Mouse (Mus musculus) lung, postnatal 0 days (tissue): ENCODE results near the gene Oaf. TPM values are rescaled to one million over a fixed set of nuclear protein-coding genes. Genes with fewer than 3 reads are reported as not detected.
A peak's percentile ranks its signal among the peaks of the same experiment; 100 is the strongest.

ENCODE experiments used
- ATAC-seq: fragments of 200-750 bp; cut with Nextera tagmentation; 2 replicates; pipeline ENCODE4 v1.8.0; 2017; ENCODE audit warnings: moderate library complexity
- DNase-seq: peaks from one replicate; pipeline ENCODE4 v3.0.0-alpha.2; 2016; ENCODE audit warnings: low spot score
- H3K27ac ChIP-seq: fragments of 300-500 bp; sonication (generic); 2 replicates; pipeline ENCODE4 v1.5.1; 2014; ENCODE audit warnings: antibody characterized with exemption, mild to moderate bottlenecking, low read length, mixed read lengths
- H3K27me3 ChIP-seq: fragments of 300-500 bp; sonication (generic); replicated peaks from 2 replicates; pipeline ENCODE4 v1.6.1; 2014; ENCODE audit warnings: low read length, mixed read lengths; ENCODE audit not compliant: insufficient read depth
- H3K36me3 ChIP-seq: fragments of 300-500 bp; sonication (generic); 2 replicates; pipeline ENCODE4 v1.6.1; 2014; ENCODE audit warnings: low read length, mixed read lengths; ENCODE audit not compliant: insufficient read depth
- H3K4me1 ChIP-seq: fragments of 300-500 bp; sonication (generic); 2 replicates; pipeline ENCODE4 v1.6.1; 2014; ENCODE audit warnings: antibody characterized with exemption, low read depth, low read length, mixed read lengths; ENCODE audit not compliant: insufficient read depth
- H3K4me2 ChIP-seq: fragments of 300-500 bp; sonication (generic); replicated peaks from 2 replicates; pipeline ENCODE4 v1.6.1; 2014; ENCODE audit warnings: low read depth, mild to moderate bottlenecking, low read length, moderate library complexity, mixed read lengths
- H3K4me3 ChIP-seq: fragments of 300-500 bp; sonication (generic); 2 replicates; pipeline ENCODE4 v1.5.1; 2014; ENCODE audit warnings: low read depth, low read length
- H3K9ac ChIP-seq: fragments of 300-500 bp; sonication (generic); replicated peaks from 2 replicates; pipeline ENCODE4 v1.6.1; 2014; ENCODE audit warnings: low read depth, mild to moderate bottlenecking
- H3K9me3 ChIP-seq: fragments of 300-500 bp; sonication (generic); 2 replicates; pipeline ENCODE4 v1.6.1; 2016; ENCODE audit warnings: low read length, mixed read lengths
- CTCF ChIP-seq: IDR thresholded peaks from 2 replicates; pipeline ENCODE4 v1.5.1; 2016; ENCODE audit warnings: antibody characterized with exemption, mild to moderate bottlenecking
- EP300 ChIP-seq: IDR thresholded peaks from 2 replicates; pipeline ENCODE4 v1.6.1; 2016; ENCODE audit warnings: antibody characterized with exemption, mild to moderate bottlenecking, control low read depth
- WGBS: fragments of 180-500 bp; shearing (Covaris S2); extraction: QIAGEN DNeasy Blood & Tissue Kit; methylation state at CpG from one replicate; pipeline ENCODE4 v1.1.7; 2014; 5-methylcytosine and 5-hydroxymethylcytosine counted together
- polyA plus RNA-seq: library from polyadenylated mRNA; unstranded; fragments of >200 nt; fragmentation: Nextera tagmentation; extraction: Ambion mirVana; gene quantifications from 2 replicates; pipeline ENCODE4 v1.2.1, GENCODE M21; 2015

Gene Oaf
- polyA plus RNA-seq, 1 experiment from 2014 or later: 14.8 TPM

DNA sequence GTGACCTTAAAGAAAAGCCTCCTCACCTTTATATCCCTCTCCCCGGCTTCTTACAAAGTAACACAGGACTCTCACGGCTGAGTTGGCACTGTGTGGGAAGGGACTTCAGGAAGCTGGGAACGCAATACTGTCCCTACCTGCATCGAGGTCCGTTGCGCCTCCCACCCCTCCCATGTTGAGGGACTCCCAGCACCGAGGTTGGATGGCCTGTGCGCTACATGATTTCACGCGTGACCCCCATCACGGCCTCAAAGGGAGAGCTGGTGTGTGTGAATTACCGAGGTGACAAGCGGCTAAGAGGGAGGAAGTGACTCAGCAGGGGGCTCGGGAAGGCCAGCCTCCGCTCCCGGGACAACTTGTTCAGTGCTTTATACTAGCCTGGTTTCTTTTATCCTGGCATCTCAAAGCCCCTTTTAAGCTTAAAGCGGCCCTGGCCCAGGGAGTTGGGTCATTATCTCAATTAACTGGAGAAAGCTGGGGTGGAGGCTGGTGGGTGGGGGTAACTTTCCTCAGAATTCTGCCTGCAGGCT, 31.1 kb upstream of the Oaf start:
- Histone ChIP-seq H3K4me2 (peak overlapping the region; percentile 20; the same call in 1 of the 2 replicates), H3K4me1 (no peaks in the 10 kb centered on the region), H3K27me3 (0 out of 2 replicates have a peak, but pooled peaks cover 3% of the 10 kb centered on the region), H3K4me3 (no peak overlapping the region), H3K9me3 (no peaks in the 10 kb centered on the region), H3K27ac (no peak overlapping the region), H3K36me3 (no peaks in the 10 kb centered on the region), H3K9ac (no peak overlapping the region)
- TF ChIP-seq EP300 (no peak), CTCF (no peak)
- no peak for DNase-seq
- ATAC-seq: no peak; the same call in 1 of the 2 replicates
- WGBS: 9% methylated on average over 17 of the region's 17 CpGs

DNA sequence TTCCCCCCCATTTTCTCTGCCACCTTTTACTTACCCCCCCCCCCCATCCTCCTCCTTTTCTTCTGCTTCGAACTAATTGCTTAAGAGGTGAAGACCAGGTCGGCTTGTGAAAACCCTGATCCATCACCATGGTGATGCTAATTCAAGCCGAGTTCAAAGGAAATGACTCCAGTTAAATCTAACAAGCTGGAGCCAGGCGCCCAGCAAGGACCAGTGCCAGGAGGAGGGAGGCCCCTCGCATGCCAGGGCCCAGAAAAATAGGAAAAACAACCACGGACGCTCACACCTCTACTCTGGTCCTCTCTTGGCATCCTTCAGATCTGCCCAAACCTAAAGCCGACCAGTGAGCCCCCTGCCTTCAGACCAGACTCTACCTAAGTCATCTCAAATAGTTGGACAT, 29.5 kb upstream of the Oaf start:
- no peak overlapping the region for H3K9ac ChIP-seq
- no peaks in the 10 kb centered on the region for H3K9me3 ChIP-seq
- ATAC-seq: no peak
- H3K4me2 ChIP-seq: no peak overlapping the region
- no peak for TF ChIP-seq EP300
- TF ChIP-seq CTCF: no peak
- WGBS: 28% methylated on average over 8 of the region's 8 CpGs
- H3K36me3 ChIP-seq: no peaks in the 10 kb centered on the region
- H3K27me3 ChIP-seq: 0 out of 2 replicates have a peak, but pooled peaks cover 3% of the 10 kb centered on the region
- DNase-seq: no peak
- H3K27ac ChIP-seq: no peak overlapping the region
- no peak overlapping the region for H3K4me3 ChIP-seq
- H3K4me1 ChIP-seq: no peaks in the 10 kb centered on the region

DNA sequence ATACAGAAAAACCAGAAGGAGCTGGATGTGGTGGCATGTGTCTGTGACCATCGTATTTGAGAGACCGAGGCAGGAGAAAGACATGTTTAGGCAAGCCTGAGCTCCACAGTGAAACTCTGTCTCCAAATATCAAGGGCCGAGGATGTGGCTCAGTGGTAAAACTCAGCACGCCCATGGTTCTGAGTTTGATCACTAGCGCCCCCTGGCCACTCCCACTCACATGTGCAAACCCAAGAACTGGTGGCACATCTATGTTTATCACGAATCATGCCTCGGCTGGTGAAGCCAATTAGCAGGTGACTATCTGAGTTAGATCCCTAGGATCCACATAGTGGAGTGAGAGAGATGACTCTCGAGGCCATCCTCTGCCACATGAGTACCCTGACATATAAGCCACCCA, 27.6 kb upstream of the Oaf start:
- TF ChIP-seq CTCF: peak; percentile 57
- no peak for TF ChIP-seq EP300
- Histone ChIP-seq H3K4me3 (no peak overlapping the region), H3K27me3 (0 out of 2 replicates have a peak, but pooled peaks cover 3% of the 10 kb centered on the region), H3K9ac (no peak overlapping the region), H3K9me3 (no peaks in the 10 kb centered on the region), H3K27ac (no peak overlapping the region), H3K4me1 (0 out of 2 replicates have a peak, but pooled peaks cover 2% of the 10 kb centered on the region), H3K4me2 (no peak overlapping the region), H3K36me3 (no peaks in the 10 kb centered on the region)
- ATAC-seq (no peak), DNase-seq (no peak)
- WGBS: 69% methylated on average over 8 of the region's 8 CpGs

DNA sequence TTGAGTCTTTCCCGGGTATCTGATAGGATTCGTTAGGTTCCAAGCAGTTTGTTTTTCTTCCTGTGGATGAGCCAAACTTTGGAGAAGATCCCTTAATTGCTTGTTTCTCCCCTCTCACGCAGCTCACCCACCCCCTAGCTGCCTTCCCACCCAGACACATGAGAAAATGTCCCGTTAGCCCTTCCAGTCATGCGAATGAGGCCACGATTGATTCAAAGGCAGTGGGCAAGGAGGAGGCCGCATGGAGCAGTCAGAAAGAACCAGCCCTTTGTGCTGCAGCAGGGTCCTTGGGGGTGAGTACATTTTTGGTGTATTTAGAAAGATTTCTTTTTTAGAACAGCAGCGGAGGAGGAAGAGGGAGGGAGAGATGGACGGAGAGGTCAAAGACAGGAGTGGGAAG, 25.5 kb upstream of the Oaf start:
- H3K27ac ChIP-seq: no peak overlapping the region
- ATAC-seq: no peak
- 66% methylated on average over 9 of the region's 9 CpGs for whole genome bisulfite sequencing
- TF ChIP-seq CTCF (no peak), EP300 (no peak)
- no peaks in the 10 kb centered on the region for H3K9me3 ChIP-seq
- DNase-seq: no peak
- no peak overlapping the region for H3K9ac ChIP-seq
- H3K4me3 ChIP-seq: no peak overlapping the region
- no peaks in the 10 kb centered on the region for H3K36me3 ChIP-seq
- H3K27me3 ChIP-seq: no peaks in the 10 kb centered on the region
- H3K4me1 ChIP-seq: 0 out of 2 replicates have a peak, but pooled peaks cover 3% of the 10 kb centered on the region
- no peak overlapping the region for H3K4me2 ChIP-seq

GRCm38 (mm10) chr9:43263946-43264451, 24.3 kb upstream of the Oaf start:
- ATAC-seq (peak; percentile 32; the same call in 1 of the 2 replicates), DNase-seq (no peak)
- Histone ChIP-seq H3K36me3 (no peaks in the 10 kb centered on the region), H3K27ac (no peak overlapping the region), H3K4me3 (no peak overlapping the region), H3K4me1 (0 out of 2 replicates have a peak, but pooled peaks cover 3% of the 10 kb centered on the region), H3K9me3 (no peaks in the 10 kb centered on the region), H3K27me3 (no peaks in the 10 kb centered on the region), H3K4me2 (no peak overlapping the region), H3K9ac (no peak overlapping the region)
- TF ChIP-seq EP300: no peak
- TF ChIP-seq CTCF: no peak
- WGBS: 28% methylated on average over 11 of the region's 11 CpGs

DNA sequence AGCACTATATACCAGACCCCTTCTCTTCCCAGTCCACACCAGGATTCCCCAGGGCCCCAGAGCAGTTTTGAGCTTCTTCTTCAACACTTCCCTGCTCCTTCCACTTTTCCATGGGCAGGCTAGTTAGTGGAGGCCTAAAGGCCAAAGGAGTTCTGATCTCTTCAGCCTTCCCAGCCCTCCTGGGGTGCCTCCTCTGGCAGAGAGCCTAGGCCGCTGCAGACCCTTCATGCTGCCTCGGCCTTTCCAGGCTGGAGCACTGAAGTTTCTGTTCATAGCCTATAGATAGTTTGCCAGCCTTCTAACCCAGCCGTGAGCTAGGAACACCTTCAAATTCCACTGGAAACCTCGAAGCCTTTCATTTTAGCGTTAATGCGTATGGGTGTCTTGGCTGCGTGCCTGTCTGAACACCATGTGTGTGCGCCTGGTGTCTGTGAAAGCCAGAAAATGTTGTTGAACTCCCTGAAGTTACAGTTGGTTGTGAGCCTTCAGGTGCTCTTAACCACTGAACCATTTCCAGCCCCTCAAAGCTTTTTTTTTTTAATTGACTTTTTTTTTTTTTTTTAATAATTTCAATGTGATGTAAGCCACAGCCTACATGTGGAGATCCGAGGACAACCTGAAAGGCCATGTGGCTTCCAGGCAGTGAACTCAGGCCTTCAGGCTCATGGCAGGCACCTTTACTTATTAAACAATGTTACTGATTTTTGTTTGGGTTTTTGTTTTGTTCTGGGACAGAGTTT, 23.3 kb upstream of the Oaf start:
- ATAC-seq: no peak
- Histone ChIP-seq H3K9me3 (no peaks in the 10 kb centered on the region), H3K4me2 (no peak overlapping the region), H3K9ac (no peak overlapping the region), H3K4me1 (0 out of 2 replicates have a peak, but pooled peaks cover 3% of the 10 kb centered on the region), H3K27me3 (no peaks in the 10 kb centered on the region), H3K27ac (0 out of 2 replicates have a peak overlapping the region, but pooled peaks have one; percentile 20), H3K36me3 (no peaks in the 10 kb centered on the region), H3K4me3 (no peak overlapping the region)
- DNase-seq: no peak
- TF ChIP-seq EP300 (no peak), CTCF (no peak)
- WGBS: 50% methylated on average over 9 of the region's 9 CpGs
